ENCODE assay signal across 12 mouse cellular contexts in the genomic region with DNA sequence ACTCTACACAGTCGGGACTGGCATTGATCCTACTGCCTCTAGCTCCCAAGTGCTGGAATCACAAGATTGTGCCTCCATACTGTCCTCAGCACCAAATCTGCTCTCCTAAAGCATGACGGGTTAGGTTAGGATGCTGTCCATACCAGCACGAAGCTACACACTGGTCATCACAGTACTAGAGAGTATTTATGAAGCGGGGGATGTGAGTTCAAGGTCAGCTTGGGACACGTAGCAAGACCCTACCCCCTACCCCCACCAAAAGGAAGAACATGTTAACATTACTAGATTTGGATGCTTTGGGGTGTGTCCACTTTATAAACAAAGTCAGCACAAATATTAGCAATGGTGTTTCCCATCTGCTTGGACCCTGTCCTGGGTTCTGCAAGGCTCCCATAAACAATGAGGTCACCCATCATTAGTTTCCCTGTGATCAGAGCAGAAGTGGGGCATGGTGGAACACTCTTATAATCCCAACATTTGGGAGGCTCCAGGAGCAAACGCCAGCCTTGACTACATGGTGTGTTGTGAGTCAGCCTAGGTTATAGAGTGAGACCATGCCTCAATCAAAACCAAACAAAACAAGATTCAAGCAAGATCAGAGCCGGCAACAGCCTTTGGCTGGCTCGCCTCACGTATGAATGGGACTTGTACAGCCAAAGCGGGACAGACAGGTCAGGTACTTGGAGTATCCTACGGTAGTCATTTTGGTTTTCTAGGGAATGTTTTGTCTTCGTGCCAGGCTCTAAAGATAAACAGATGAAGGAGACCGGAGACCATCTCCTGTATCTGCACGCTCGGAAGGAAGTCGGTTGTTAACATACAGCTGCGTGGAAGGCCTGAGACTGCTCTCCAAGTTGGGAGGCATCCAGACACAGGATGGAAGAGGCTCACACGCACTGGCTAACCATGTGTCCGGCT. TPM values are rescaled to one million over a fixed set of nuclear protein-coding genes. Genes with fewer than 3 reads are reported as not detected.
A peak's percentile ranks its signal among the peaks of the same experiment; 100 is the strongest.
DNase-seq lines count a peak whose midpoint lies in the region; ATAC-seq lines count a peak whose summit lies in the region.
"Had no signal": no experiment of that assay in that cellular context is flagged by ENCODE, and none has a peak within 500 bp of the region (broad histone marks: within the 10 kb centered on the region; RNA-seq: fewer than 3 reads in every experiment).

No protein-coding gene starts in this region.

- 76% methylated on average over 19 of the region's 19 CpGs for WGBS in heart, embryonic 10.5 days
- 67% methylated on average over 19 of the region's 19 CpGs for WGBS in heart, embryonic 16.5 days
- 85% methylated on average over 19 of the region's 19 CpGs for WGBS in midbrain, embryonic 15.5 days

- ATAC-seq in heart, embryonic 16.5 days (replicated peaks; ENCODE audit: extremely low read depth, insufficient read depth, low FRiP score) = no peak
- ATAC-seq in midbrain, embryonic 15.5 days (replicated peaks) = no peak

- no peaks in the 10 kb centered on the region for H3K4me1 ChIP-seq in heart, embryonic 10.5 days
- peaks cover 8% of the 10 kb centered on the region for H3K4me1 ChIP-seq in heart, embryonic 16.5 days (ENCODE audit: control insufficient read depth, insufficient read depth, low read length)
- H3K4me1 ChIP-seq in midbrain, embryonic 15.5 days = no peaks in the 10 kb centered on the region

- no peak overlapping the region for H3K9ac ChIP-seq in heart, embryonic 16.5 days (ENCODE audit: low read length)
- H3K9ac ChIP-seq in midbrain, embryonic 15.5 days = no peak overlapping the region

- no peaks in the 10 kb centered on the region for H3K36me3 ChIP-seq in heart, embryonic 10.5 days
- H3K36me3 ChIP-seq in heart, embryonic 16.5 days (ENCODE audit: control insufficient read depth, insufficient read depth) = no peaks in the 10 kb centered on the region
- no peaks in the 10 kb centered on the region for H3K36me3 ChIP-seq in midbrain, embryonic 15.5 days (replicated peaks)
- H3K36me3 ChIP-seq: G1E had no signal

- H3K9me3 ChIP-seq in heart, embryonic 10.5 days = no peaks in the 10 kb centered on the region
- H3K9me3 ChIP-seq in heart, embryonic 16.5 days (replicated peaks; ENCODE audit: control insufficient read depth, low read length) = no peaks in the 10 kb centered on the region
- no peaks in the 10 kb centered on the region for H3K9me3 ChIP-seq in midbrain, embryonic 15.5 days
- H3K9me3 ChIP-seq: G1E had no signal

- no peak overlapping the region for H3K4me2 ChIP-seq in heart, embryonic 16.5 days (ENCODE audit: low read depth, low read length)
- H3K4me2 ChIP-seq in midbrain, embryonic 15.5 days = no peak overlapping the region

- no peaks in the 10 kb centered on the region for H3K27me3 ChIP-seq in heart, embryonic 10.5 days (ENCODE audit: insufficient read depth, poor library complexity, severe bottlenecking)
- H3K27me3 ChIP-seq in heart, embryonic 16.5 days (ENCODE audit: control insufficient read depth, insufficient read depth, low read length) = no peaks in the 10 kb centered on the region
- H3K27me3 ChIP-seq in midbrain, embryonic 15.5 days (replicated peaks) = no peaks in the 10 kb centered on the region

- no peak overlapping the region for H3K27ac ChIP-seq in heart, embryonic 10.5 days
- peak overlapping the region; percentile 33 for H3K27ac ChIP-seq in heart, embryonic 16.5 days (ENCODE audit: low read length)
- no peak overlapping the region for H3K27ac ChIP-seq in midbrain, embryonic 15.5 days

- DNase-seq in heart, adult 11 months = peak; percentile 94
- DNase-seq in heart, embryonic 10.5 days (ENCODE audit: low spot score) = no peak
- peak; percentile 64 for DNase-seq in kidney, postnatal 14 days
- peak; percentile 86 for DNase-seq in lung, postnatal 25 days (ENCODE audit: low spot score)
- DNase-seq in left cerebral cortex, adult 18-20 months (ENCODE audit: low spot score in 2 of 2) = no peak
- DNase-seq in embryo, embryonic 11 days = no peak
- DNase-seq: retina, postnatal 1 day had no signal

- no peak overlapping the region for H3K4me3 ChIP-seq in heart, embryonic 10.5 days
- H3K4me3 ChIP-seq in heart, embryonic 16.5 days (ENCODE audit: low read length) = no peak overlapping the region
- no peak overlapping the region for H3K4me3 ChIP-seq in midbrain, embryonic 15.5 days
- H3K4me3 ChIP-seq: erythroblast, embryonic 14.5 days; myocyte had no signal

RNA-seq across cellular contexts. Expression of a gene that starts 46.7 kb away (rescaled TPM):
- polyA plus RNA-seq in heart, embryonic 10.5 days (2016; fragmentation: Nextera tagmentation; extraction: Ambion mirVana) = 369 and 431 TPM in 2 replicates
- 340 and 342 TPM in 2 replicates for polyA plus RNA-seq in heart, embryonic 16.5 days (2015; fragmentation: Nextera tagmentation; extraction: Ambion mirVana)
- polyA plus RNA-seq in midbrain, embryonic 15.5 days (2015; fragmentation: Nextera tagmentation; extraction: Ambion mirVana) = 389 and 397 TPM in 2 replicates
- 100 to 1,000 TPM; 358 to 380 TPM for total RNA-seq in left cerebral cortex, adult 18-20 months (2021)

RNA-seq across cellular contexts. Expression of a gene that starts 47.7 kb away (rescaled TPM):
- polyA plus RNA-seq in heart, embryonic 10.5 days (2016; fragmentation: Nextera tagmentation; extraction: Ambion mirVana) = 30.9 and 33.1 TPM in 2 replicates
- 59.2 and 59.4 TPM in 2 replicates for polyA plus RNA-seq in heart, embryonic 16.5 days (2015; fragmentation: Nextera tagmentation; extraction: Ambion mirVana)
- 39.1 and 41.4 TPM in 2 replicates for polyA plus RNA-seq in midbrain, embryonic 15.5 days (2015; fragmentation: Nextera tagmentation; extraction: Ambion mirVana)
- 10 to 100 TPM; 31.2 to 34.7 TPM for total RNA-seq in left cerebral cortex, adult 18-20 months (2021)

Comparison
In these comparisons a context has a peak if more than half of its experiments do, and no peak if none do; other contexts are left out.
1. DNase-seq: peak in heart, adult 11 months (single experiment), kidney, postnatal 14 days (single experiment) and lung, postnatal 25 days (single experiment); none in heart, embryonic 10.5 days (single experiment), left cerebral cortex, adult 18-20 months (0 of 2) and embryo, embryonic 11 days (single experiment).